Comparison of ENCODE assay signal across 7 mouse cellular contexts in the genomic region with DNA sequence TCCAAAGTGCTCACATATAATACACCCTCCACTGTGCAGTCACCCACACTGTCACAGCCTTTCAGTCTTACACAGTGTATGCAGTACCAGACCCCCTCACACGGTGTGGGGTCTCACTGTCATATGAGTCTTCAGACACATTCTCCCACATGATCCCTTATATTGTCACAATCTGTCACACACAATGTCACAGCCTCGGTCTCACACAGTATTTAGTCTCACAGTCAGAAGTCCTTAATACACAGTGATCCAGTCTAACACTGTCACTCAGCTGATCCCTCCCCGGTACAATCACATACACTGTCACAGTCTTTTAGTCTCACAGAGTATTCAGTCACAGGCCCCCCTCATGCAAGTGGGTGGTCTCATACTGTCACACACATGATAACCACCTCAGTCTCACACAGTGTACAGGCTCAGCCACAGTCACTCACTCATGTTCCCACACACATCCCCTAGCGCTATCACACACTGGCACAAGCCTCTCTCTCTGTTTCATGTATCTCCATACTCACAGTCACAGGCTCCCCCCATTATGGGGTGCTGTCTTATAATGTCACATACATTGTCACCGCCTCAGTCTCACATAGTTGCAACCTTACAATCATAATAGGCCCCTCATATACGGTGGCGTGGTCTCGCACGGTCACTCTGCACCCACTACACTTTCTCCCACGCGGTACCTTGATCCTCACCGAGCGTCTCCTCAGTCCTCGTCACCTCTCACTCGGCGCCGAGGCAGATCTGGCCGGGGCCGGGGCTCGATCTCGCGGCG. TPM values are rescaled to one million over a fixed set of nuclear protein-coding genes. Genes with fewer than 3 reads are reported as not detected.
DNase-seq lines count a peak whose midpoint lies in the region; ATAC-seq lines count a peak whose summit lies in the region.

No protein-coding gene starts in this region.

- no peaks in the 10 kb centered on the region for H3K27me3 ChIP-seq in neural tube, embryonic 11.5 days (ENCODE audit: control insufficient read depth, insufficient read depth, low read length)
- H3K27me3 ChIP-seq in embryonic facial prominence, embryonic 11.5 days (ENCODE audit: control insufficient read depth, insufficient read depth, low read length): no peaks in the 10 kb centered on the region
- H3K27me3 ChIP-seq in heart, embryonic 16.5 days (ENCODE audit: control insufficient read depth, insufficient read depth, low read length): no peaks in the 10 kb centered on the region
- H3K27me3 ChIP-seq in limb, embryonic 13.5 days: no peaks in the 10 kb centered on the region
- H3K27me3 ChIP-seq in neural tube, embryonic 13.5 days: no peaks in the 10 kb centered on the region

- peak overlapping the region; percentile 79 for H3K27ac ChIP-seq in neural tube, embryonic 11.5 days (ENCODE audit: low read depth, low read length)
- no peak overlapping the region for H3K27ac ChIP-seq in embryonic facial prominence, embryonic 11.5 days (replicated peaks; ENCODE audit: low read depth, low read length)
- H3K27ac ChIP-seq in heart, embryonic 16.5 days (ENCODE audit: low read length): peak overlapping the region; percentile 71; the same call in 1 of the 2 replicates
- peak overlapping the region; percentile 84; the same call in 1 of the 2 replicates for H3K27ac ChIP-seq in limb, embryonic 13.5 days
- peak overlapping the region; percentile 87 for H3K27ac ChIP-seq in neural tube, embryonic 13.5 days (replicated peaks)

- WGBS in neural tube, embryonic 11.5 days: 20% methylated on average over 23 of the region's 23 CpGs
- 19% methylated on average over 23 of the region's 23 CpGs for WGBS in embryonic facial prominence, embryonic 11.5 days
- 14% methylated on average over 23 of the region's 23 CpGs for WGBS in heart, embryonic 16.5 days
- 18% methylated on average over 23 of the region's 23 CpGs for WGBS in limb, embryonic 13.5 days
- WGBS in neural tube, embryonic 13.5 days: 17% methylated on average over 23 of the region's 23 CpGs

- no peaks in the 10 kb centered on the region for H3K9me3 ChIP-seq in neural tube, embryonic 11.5 days (ENCODE audit: control insufficient read depth, low read length)
- no peaks in the 10 kb centered on the region for H3K9me3 ChIP-seq in embryonic facial prominence, embryonic 11.5 days (replicated peaks; ENCODE audit: control insufficient read depth, low read length)
- no peaks in the 10 kb centered on the region for H3K9me3 ChIP-seq in heart, embryonic 16.5 days (replicated peaks; ENCODE audit: control insufficient read depth, low read length)
- H3K9me3 ChIP-seq in limb, embryonic 13.5 days: 0 out of 2 replicates have a peak, but pooled peaks cover 4% of the 10 kb centered on the region
- H3K9me3 ChIP-seq in neural tube, embryonic 13.5 days: no peaks in the 10 kb centered on the region; the same call in 1 of the 2 replicates

- H3K4me1 ChIP-seq in neural tube, embryonic 11.5 days (ENCODE audit: control insufficient read depth, insufficient read depth, low read length): peaks cover 6% of the 10 kb centered on the region; the same call in 1 of the 2 replicates
- H3K4me1 ChIP-seq in embryonic facial prominence, embryonic 11.5 days (ENCODE audit: control insufficient read depth, insufficient read depth, low read length): no peaks in the 10 kb centered on the region
- H3K4me1 ChIP-seq in heart, embryonic 16.5 days (ENCODE audit: control insufficient read depth, insufficient read depth, low read length): peaks cover 6% of the 10 kb centered on the region
- H3K4me1 ChIP-seq in limb, embryonic 13.5 days: peaks cover 12% of the 10 kb centered on the region
- peaks cover 20% of the 10 kb centered on the region for H3K4me1 ChIP-seq in neural tube, embryonic 13.5 days (replicated peaks)

- H3K4me3 ChIP-seq in neural tube, embryonic 11.5 days (ENCODE audit: low read depth, low read length): peak overlapping the region; percentile 42
- peak overlapping the region; percentile 42 for H3K4me3 ChIP-seq in embryonic facial prominence, embryonic 11.5 days (ENCODE audit: low read depth, low read length)
- H3K4me3 ChIP-seq in heart, embryonic 16.5 days (ENCODE audit: low read length): peak overlapping the region; percentile 68
- peak overlapping the region; percentile 62 for H3K4me3 ChIP-seq in limb, embryonic 13.5 days
- peak overlapping the region; percentile 52 for H3K4me3 ChIP-seq in neural tube, embryonic 13.5 days

- H3K36me3 ChIP-seq in neural tube, embryonic 11.5 days (ENCODE audit: control insufficient read depth, insufficient read depth, low read length): no peaks in the 10 kb centered on the region
- H3K36me3 ChIP-seq in embryonic facial prominence, embryonic 11.5 days (replicated peaks; ENCODE audit: control insufficient read depth, insufficient read depth, low read depth, low read length): no peaks in the 10 kb centered on the region
- H3K36me3 ChIP-seq in heart, embryonic 16.5 days (ENCODE audit: control insufficient read depth, insufficient read depth): no peaks in the 10 kb centered on the region
- H3K36me3 ChIP-seq in limb, embryonic 13.5 days: peaks cover 21% of the 10 kb centered on the region
- peaks cover 27% of the 10 kb centered on the region for H3K36me3 ChIP-seq in neural tube, embryonic 13.5 days

- peak overlapping the region; percentile 76 for H3K9ac ChIP-seq in neural tube, embryonic 11.5 days (ENCODE audit: low read length)
- H3K9ac ChIP-seq in embryonic facial prominence, embryonic 11.5 days (replicated peaks; ENCODE audit: low read length): peak overlapping the region; percentile 76
- H3K9ac ChIP-seq in heart, embryonic 16.5 days (ENCODE audit: low read length): peak overlapping the region; percentile 81
- H3K9ac ChIP-seq in limb, embryonic 13.5 days: peak overlapping the region; percentile 84
- H3K9ac ChIP-seq in neural tube, embryonic 13.5 days: peak overlapping the region; percentile 82

- no peak for DNase-seq in neural tube, embryonic 11.5 days (ENCODE audit: low spot score)
- DNase-seq in neural tube, embryonic 10.5 days (ENCODE audit: extremely low spot score, low spot score): no peak
- no peak for DNase-seq in embryonic facial prominence, embryonic 11.5 days (ENCODE audit: low spot score)
- DNase-seq in spleen, postnatal 14 days (ENCODE audit: low spot score in 2 of 2): no peak

- peak; percentile 82 for ATAC-seq in neural tube, embryonic 11.5 days (ENCODE audit: insufficient read depth, low FRiP score, low TSS enrichment)
- ATAC-seq in embryonic facial prominence, embryonic 11.5 days (replicated peaks; ENCODE audit: insufficient number of reproducible peaks, low FRiP score, low TSS enrichment, low read depth): peak; percentile 87
- ATAC-seq in heart, embryonic 16.5 days (replicated peaks; ENCODE audit: extremely low read depth, insufficient read depth, low FRiP score): peak; percentile 71
- ATAC-seq in limb, embryonic 13.5 days (ENCODE audit: low FRiP score, low read depth): peak; percentile 75
- peak; percentile 90 for ATAC-seq in neural tube, embryonic 13.5 days (ENCODE audit: low read depth)

- peak overlapping the region; percentile 53 for H3K4me2 ChIP-seq in neural tube, embryonic 11.5 days (ENCODE audit: low read depth)
- H3K4me2 ChIP-seq in embryonic facial prominence, embryonic 11.5 days (ENCODE audit: low read depth, low read length): peak overlapping the region; percentile 44
- peak overlapping the region; percentile 64 for H3K4me2 ChIP-seq in heart, embryonic 16.5 days (ENCODE audit: low read depth, low read length)
- peak overlapping the region; percentile 75 for H3K4me2 ChIP-seq in limb, embryonic 13.5 days (replicated peaks)
- H3K4me2 ChIP-seq in neural tube, embryonic 13.5 days: peak overlapping the region; percentile 59

RNA-seq across cellular contexts. Expression of gene Zfp583, which starts 0.4 kb away (rescaled TPM):
- 8.2 and 9.4 TPM in 2 replicates for polyA plus RNA-seq in neural tube, embryonic 11.5 days (2014; fragmentation: Nextera tagmentation; extraction: Ambion mirVana)
- 8.3 and 8.8 TPM in 2 replicates for polyA plus RNA-seq in embryonic facial prominence, embryonic 11.5 days (2014; fragmentation: Nextera tagmentation; extraction: Ambion mirVana)
- polyA plus RNA-seq in heart, embryonic 16.5 days (2015; fragmentation: Nextera tagmentation; extraction: Ambion mirVana): 3.2 and 4.5 TPM in 2 replicates
- polyA plus RNA-seq in limb, embryonic 13.5 days (2015; fragmentation: Nextera tagmentation; extraction: Ambion mirVana): 9.3 and 9.6 TPM in 2 replicates
- polyA plus RNA-seq in neural tube, embryonic 13.5 days (2015; fragmentation: Nextera tagmentation; extraction: Ambion mirVana): 10.4 and 14.0 TPM in 2 replicates

RNA-seq across cellular contexts. Expression of gene Gm3854, which starts 12.9 kb away (rescaled TPM):
- polyA plus RNA-seq in neural tube, embryonic 11.5 days (2014; fragmentation: Nextera tagmentation; extraction: Ambion mirVana): 2.7 and 3.3 TPM in 2 replicates
- polyA plus RNA-seq in embryonic facial prominence, embryonic 11.5 days (2014; fragmentation: Nextera tagmentation; extraction: Ambion mirVana): 1.4 and 1.6 TPM in 2 replicates
- 1.0 and 1.5 TPM in 2 replicates for polyA plus RNA-seq in heart, embryonic 16.5 days (2015; fragmentation: Nextera tagmentation; extraction: Ambion mirVana)
- polyA plus RNA-seq in limb, embryonic 13.5 days (2015; fragmentation: Nextera tagmentation; extraction: Ambion mirVana): 3.2 and 3.3 TPM in 2 replicates
- polyA plus RNA-seq in neural tube, embryonic 13.5 days (2015; fragmentation: Nextera tagmentation; extraction: Ambion mirVana): 6.7 and 7.4 TPM in 2 replicates

RNA-seq across cellular contexts. Expression of gene Zfp78, which starts 32.4 kb away (rescaled TPM):
- polyA plus RNA-seq in neural tube, embryonic 11.5 days (2014; fragmentation: Nextera tagmentation; extraction: Ambion mirVana): 3.0 and 3.3 TPM in 2 replicates
- 1.9 and 3.0 TPM in 2 replicates for polyA plus RNA-seq in embryonic facial prominence, embryonic 11.5 days (2014; fragmentation: Nextera tagmentation; extraction: Ambion mirVana)
- 1.0 and 1.8 TPM in 2 replicates for polyA plus RNA-seq in heart, embryonic 16.5 days (2015; fragmentation: Nextera tagmentation; extraction: Ambion mirVana)
- 2.7 and 3.7 TPM in 2 replicates for polyA plus RNA-seq in limb, embryonic 13.5 days (2015; fragmentation: Nextera tagmentation; extraction: Ambion mirVana)
- polyA plus RNA-seq in neural tube, embryonic 13.5 days (2015; fragmentation: Nextera tagmentation; extraction: Ambion mirVana): 3.5 and 4.5 TPM in 2 replicates

RNA-seq across cellular contexts. Expression of gene Zfp667, which starts 44.3 kb away (rescaled TPM):
- polyA plus RNA-seq in neural tube, embryonic 11.5 days (2014; fragmentation: Nextera tagmentation; extraction: Ambion mirVana): 11.0 and 14.0 TPM in 2 replicates
- 7.4 and 8.2 TPM in 2 replicates for polyA plus RNA-seq in embryonic facial prominence, embryonic 11.5 days (2014; fragmentation: Nextera tagmentation; extraction: Ambion mirVana)
- 4.9 and 5.1 TPM in 2 replicates for polyA plus RNA-seq in heart, embryonic 16.5 days (2015; fragmentation: Nextera tagmentation; extraction: Ambion mirVana)
- polyA plus RNA-seq in limb, embryonic 13.5 days (2015; fragmentation: Nextera tagmentation; extraction: Ambion mirVana): 10.0 and 11.9 TPM in 2 replicates
- 17.7 and 17.8 TPM in 2 replicates for polyA plus RNA-seq in neural tube, embryonic 13.5 days (2015; fragmentation: Nextera tagmentation; extraction: Ambion mirVana)

RNA-seq across cellular contexts. Expression of gene Zfp28, which starts 52.5 kb away (rescaled TPM):
- polyA plus RNA-seq in neural tube, embryonic 11.5 days (2014; fragmentation: Nextera tagmentation; extraction: Ambion mirVana): 14.4 and 14.9 TPM in 2 replicates
- polyA plus RNA-seq in embryonic facial prominence, embryonic 11.5 days (2014; fragmentation: Nextera tagmentation; extraction: Ambion mirVana): 12.0 and 13.8 TPM in 2 replicates
- 7.6 and 9.5 TPM in 2 replicates for polyA plus RNA-seq in heart, embryonic 16.5 days (2015; fragmentation: Nextera tagmentation; extraction: Ambion mirVana)
- 11.8 and 12.5 TPM in 2 replicates for polyA plus RNA-seq in limb, embryonic 13.5 days (2015; fragmentation: Nextera tagmentation; extraction: Ambion mirVana)
- 12.0 and 15.1 TPM in 2 replicates for polyA plus RNA-seq in neural tube, embryonic 13.5 days (2015; fragmentation: Nextera tagmentation; extraction: Ambion mirVana)
